Mouse (Mus musculus) myocyte (in vitro differentiated cells): ENCODE results near the gene Nt5c3b.

Experiments
- MAX ChIP-seq: IDR thresholded peaks from one replicate; pipeline ENCODE4 v1.6.1; 2011; ENCODE audit warnings: low read depth, mild to moderate bottlenecking, control low read depth
- MYOD1 ChIP-seq, 3 experiments: IDR thresholded peaks; one replicate each; pipeline ENCODE4 v1.6.1; 2011; ENCODE audit warnings: control low read depth in 2 of 3, low read depth in 2 of 3, mild to moderate bottlenecking in 2 of 3, moderate library complexity in 1 of 3; ENCODE audit not compliant: insufficient read length in 2 of 3, control insufficient read depth in 1 of 3
- POLR2A ChIP-seq: IDR thresholded peaks from one replicate; pipeline ENCODE4 v1.6.1; 2011; ENCODE audit warnings: low read depth, mild to moderate bottlenecking, control low read depth, moderate library complexity; ENCODE audit not compliant: insufficient read length
- POLR2AphosphoS2 ChIP-seq: IDR thresholded peaks from one replicate; pipeline ENCODE4 v1.6.1; 2011; ENCODE audit warnings: low read depth, control low read depth; ENCODE audit not compliant: insufficient read length
- USF1 ChIP-seq: IDR thresholded peaks from one replicate; pipeline ENCODE4 v1.6.1; 2011; ENCODE audit warnings: low read depth, mild to moderate bottlenecking, control low read depth, moderate library complexity

- TF ChIP-seq POLR2A (no peak), POLR2AphosphoS2 (no peak), MYOD1 (IDR thresholded peaks at IDR 0.05; ENCODE audit: control insufficient read depth in 1 of 3, insufficient read length in 2 of 3, low read depth in 2 of 3) (no peak), MAX (no peak), USF1 (no peak)
Observed at GRCm38 (mm10) chr11:100437901-100438300, 3.7 kb downstream of the Nt5c3b start.
